Mouse (Mus musculus): Measurements from ENCODE around the gene Spg11. TPM values are rescaled to one million over a fixed set of nuclear protein-coding genes. Genes with fewer than 3 reads are reported as not detected.
A peak's percentile ranks its signal among the peaks of the same experiment; 100 is the strongest.

Spg11 gene
- polyA plus RNA-seq, 1 experiment = 6.6 TPM

GRCm38 (mm10) chr2:122145756-122146155 is 27.6 kb upstream of the Spg11 start:
- TF ChIP-seq CTCF (conservative IDR thresholded peaks at IDR 0.05; ENCODE audit: insufficient read depth, insufficient read length, low read depth, low read length) = no peak
- TF ChIP-seq POLR2A (IDR thresholded peaks at IDR 0.05; ENCODE audit: low read depth, low read length) = no peak
- Histone ChIP-seq H3K27ac (ENCODE audit: insufficient read depth, low read depth, low read length) (peak overlapping the region; percentile 30; the same call in 1 of the 2 replicates), H3K4me1 (ENCODE audit: control insufficient read depth, insufficient read depth, low read length) (no peaks in the 10 kb centered on the region), H3K4me3 (ENCODE audit: insufficient read depth, low read depth, low read length) (no peak overlapping the region), H3K27me3 (replicated peaks; ENCODE audit: control insufficient read depth, insufficient read depth, low read length) (no peaks in the 10 kb centered on the region), H3K36me3 (ENCODE audit: control insufficient read depth, insufficient read depth, low read length) (no peaks in the 10 kb centered on the region)
- DNase-seq = peak; percentile 22
- WGBS = 59% methylated on average over 4 of the region's 4 CpGs

GRCm38 (mm10) chr2:122143111-122143510 is 24.9 kb upstream of the Spg11 start:
- TF ChIP-seq POLR2A (IDR thresholded peaks at IDR 0.05; ENCODE audit: low read depth, low read length) (no peak), CTCF (conservative IDR thresholded peaks at IDR 0.05; ENCODE audit: insufficient read depth, insufficient read length, low read depth, low read length) (no peak)
- H3K27ac ChIP-seq (ENCODE audit: insufficient read depth, low read depth, low read length) = no peak overlapping the region
- 0 out of 2 replicates have a peak, but pooled peaks cover under 1% of the 10 kb centered on the region for H3K4me1 ChIP-seq (ENCODE audit: control insufficient read depth, insufficient read depth, low read length)
- H3K27me3 ChIP-seq (replicated peaks; ENCODE audit: control insufficient read depth, insufficient read depth, low read length) = no peaks in the 10 kb centered on the region
- WGBS = 96% methylated on average over 3 of the region's 3 CpGs
- no peak overlapping the region for H3K4me3 ChIP-seq (ENCODE audit: insufficient read depth, low read depth, low read length)
- H3K36me3 ChIP-seq (ENCODE audit: control insufficient read depth, insufficient read depth, low read length) = no peaks in the 10 kb centered on the region
- DNase-seq = no peak

GRCm38 (mm10) chr2:122141332-122141967 is 23.3 kb upstream of the Spg11 start:
- no peak for TF ChIP-seq POLR2A (IDR thresholded peaks at IDR 0.05; ENCODE audit: low read depth, low read length)
- TF ChIP-seq CTCF (conservative IDR thresholded peaks at IDR 0.05; ENCODE audit: insufficient read depth, insufficient read length, low read depth, low read length) = peak; percentile 26; the same call in 1 of the 2 replicates
- Histone ChIP-seq H3K27me3 (replicated peaks; ENCODE audit: control insufficient read depth, insufficient read depth, low read length) (no peaks in the 10 kb centered on the region), H3K27ac (ENCODE audit: insufficient read depth, low read depth, low read length) (no peak overlapping the region), H3K4me3 (ENCODE audit: insufficient read depth, low read depth, low read length) (no peak overlapping the region), H3K36me3 (ENCODE audit: control insufficient read depth, insufficient read depth, low read length) (no peaks in the 10 kb centered on the region), H3K4me1 (ENCODE audit: control insufficient read depth, insufficient read depth, low read length) (0 out of 2 replicates have a peak, but pooled peaks cover 5% of the 10 kb centered on the region)
- no peak for DNase-seq
- WGBS = 76% methylated on average over 5 of the region's 5 CpGs

DNA sequence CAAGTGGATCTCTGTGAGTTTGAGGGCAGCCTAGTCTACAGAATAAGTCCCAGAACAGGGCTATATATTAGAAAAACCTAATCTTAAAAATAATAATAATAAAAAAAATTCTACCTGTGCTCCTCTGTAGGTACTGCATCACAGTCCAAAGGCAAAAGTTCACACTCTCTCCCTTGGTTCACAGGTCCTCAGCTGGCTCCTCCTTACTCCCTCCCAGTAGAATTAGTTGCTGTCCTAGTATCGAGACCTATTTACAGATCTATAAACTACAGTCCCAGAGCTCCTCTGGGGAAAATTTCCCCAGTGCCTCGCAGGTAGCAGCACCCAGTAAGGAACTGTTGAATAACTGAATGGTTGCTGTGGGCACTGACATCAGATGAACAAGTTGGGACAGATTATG is 22.6 kb upstream of the Spg11 start:
- Histone ChIP-seq H3K36me3 (ENCODE audit: control insufficient read depth, insufficient read depth, low read length) (no peaks in the 10 kb centered on the region), H3K4me1 (ENCODE audit: control insufficient read depth, insufficient read depth, low read length) (0 out of 2 replicates have a peak, but pooled peaks cover 5% of the 10 kb centered on the region), H3K4me3 (ENCODE audit: insufficient read depth, low read depth, low read length) (no peak overlapping the region), H3K27me3 (replicated peaks; ENCODE audit: control insufficient read depth, insufficient read depth, low read length) (no peaks in the 10 kb centered on the region), H3K27ac (ENCODE audit: insufficient read depth, low read depth, low read length) (no peak overlapping the region)
- 62% methylated on average over 2 of the region's 2 CpGs for WGBS
- peak; percentile 25 for DNase-seq
- TF ChIP-seq POLR2A (IDR thresholded peaks at IDR 0.05; ENCODE audit: low read depth, low read length) (no peak), CTCF (conservative IDR thresholded peaks at IDR 0.05; ENCODE audit: insufficient read depth, insufficient read length, low read depth, low read length) (no peak)

- no peak for DNase-seq
- H3K4me3 ChIP-seq (ENCODE audit: insufficient read depth, low read depth, low read length) = no peak overlapping the region
- TF ChIP-seq CTCF (conservative IDR thresholded peaks at IDR 0.05; ENCODE audit: insufficient read depth, insufficient read length, low read depth, low read length) (no peak), POLR2A (IDR thresholded peaks at IDR 0.05; ENCODE audit: low read depth, low read length) (no peak)
- 0 out of 2 replicates have a peak, but pooled peaks cover 5% of the 10 kb centered on the region for H3K4me1 ChIP-seq (ENCODE audit: control insufficient read depth, insufficient read depth, low read length)
- no peak overlapping the region for H3K27ac ChIP-seq (ENCODE audit: insufficient read depth, low read depth, low read length)
- no peaks in the 10 kb centered on the region for H3K36me3 ChIP-seq (ENCODE audit: control insufficient read depth, insufficient read depth, low read length)
- H3K27me3 ChIP-seq (replicated peaks; ENCODE audit: control insufficient read depth, insufficient read depth, low read length) = no peaks in the 10 kb centered on the region
- 41% methylated on average over 5 of the region's 5 CpGs for WGBS
Measured at GRCm38 (mm10) chr2:122137839-122138465, 19.8 kb upstream of the Spg11 start.

- H3K36me3 ChIP-seq (ENCODE audit: control insufficient read depth, insufficient read depth, low read length) = no peaks in the 10 kb centered on the region
- no peaks in the 10 kb centered on the region for H3K27me3 ChIP-seq (replicated peaks; ENCODE audit: control insufficient read depth, insufficient read depth, low read length)
- no peak for TF ChIP-seq POLR2A (IDR thresholded peaks at IDR 0.05; ENCODE audit: low read depth, low read length)
- no peak for TF ChIP-seq CTCF (conservative IDR thresholded peaks at IDR 0.05; ENCODE audit: insufficient read depth, insufficient read length, low read depth, low read length)
- H3K4me1 ChIP-seq (ENCODE audit: control insufficient read depth, insufficient read depth, low read length) = 0 out of 2 replicates have a peak, but pooled peaks cover 2% of the 10 kb centered on the region
- H3K4me3 ChIP-seq (ENCODE audit: insufficient read depth, low read depth, low read length) = no peak overlapping the region
- H3K27ac ChIP-seq (ENCODE audit: insufficient read depth, low read depth, low read length) = no peak overlapping the region
- no peak for DNase-seq
- WGBS = 80% methylated on average over 2 of the region's 2 CpGs
Measured at GRCm38 (mm10) chr2:122132618-122133017, 14.4 kb upstream of the Spg11 start.

DNA sequence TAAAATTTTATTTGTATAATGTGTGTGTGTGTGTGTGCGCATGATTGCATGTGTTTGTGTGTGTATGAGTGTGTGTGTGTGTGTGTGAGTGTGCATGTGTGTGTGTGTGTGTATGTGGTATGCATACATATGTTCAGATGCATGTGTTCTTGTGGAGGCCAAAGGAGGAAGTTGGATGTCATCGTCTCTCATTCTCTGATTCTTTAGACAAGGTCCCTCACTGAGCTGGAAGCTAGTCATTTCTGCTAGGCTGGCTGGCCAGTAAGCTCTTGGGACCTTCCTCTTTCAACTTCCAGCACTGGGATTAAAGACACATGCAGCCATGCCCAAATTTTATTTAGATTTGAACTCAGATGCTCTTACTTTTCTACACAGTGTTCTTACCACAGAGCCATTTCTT is 13.9 kb upstream of the Spg11 start:
- DNase-seq = no peak
- Histone ChIP-seq H3K27ac (ENCODE audit: insufficient read depth, low read depth, low read length) (no peak overlapping the region), H3K36me3 (ENCODE audit: control insufficient read depth, insufficient read depth, low read length) (no peaks in the 10 kb centered on the region), H3K27me3 (replicated peaks; ENCODE audit: control insufficient read depth, insufficient read depth, low read length) (no peaks in the 10 kb centered on the region), H3K4me3 (ENCODE audit: insufficient read depth, low read depth, low read length) (no peak overlapping the region), H3K4me1 (ENCODE audit: control insufficient read depth, insufficient read depth, low read length) (no peaks in the 10 kb centered on the region)
- TF ChIP-seq CTCF (conservative IDR thresholded peaks at IDR 0.05; ENCODE audit: insufficient read depth, insufficient read length, low read depth, low read length) (no peak), POLR2A (IDR thresholded peaks at IDR 0.05; ENCODE audit: low read depth, low read length) (no peak)
- WGBS = 95% methylated on average over 2 of the region's 2 CpGs
